Mouse (Mus musculus): ENCODE data around the gene Myadm. TPM values are rescaled to one million over a fixed set of nuclear protein-coding genes. Genes with fewer than 3 reads are reported as not detected.

The Myadm gene
- polyA plus RNA-seq (2017; shearing (Covaris generic)) = 18.4 TPM

DNA sequence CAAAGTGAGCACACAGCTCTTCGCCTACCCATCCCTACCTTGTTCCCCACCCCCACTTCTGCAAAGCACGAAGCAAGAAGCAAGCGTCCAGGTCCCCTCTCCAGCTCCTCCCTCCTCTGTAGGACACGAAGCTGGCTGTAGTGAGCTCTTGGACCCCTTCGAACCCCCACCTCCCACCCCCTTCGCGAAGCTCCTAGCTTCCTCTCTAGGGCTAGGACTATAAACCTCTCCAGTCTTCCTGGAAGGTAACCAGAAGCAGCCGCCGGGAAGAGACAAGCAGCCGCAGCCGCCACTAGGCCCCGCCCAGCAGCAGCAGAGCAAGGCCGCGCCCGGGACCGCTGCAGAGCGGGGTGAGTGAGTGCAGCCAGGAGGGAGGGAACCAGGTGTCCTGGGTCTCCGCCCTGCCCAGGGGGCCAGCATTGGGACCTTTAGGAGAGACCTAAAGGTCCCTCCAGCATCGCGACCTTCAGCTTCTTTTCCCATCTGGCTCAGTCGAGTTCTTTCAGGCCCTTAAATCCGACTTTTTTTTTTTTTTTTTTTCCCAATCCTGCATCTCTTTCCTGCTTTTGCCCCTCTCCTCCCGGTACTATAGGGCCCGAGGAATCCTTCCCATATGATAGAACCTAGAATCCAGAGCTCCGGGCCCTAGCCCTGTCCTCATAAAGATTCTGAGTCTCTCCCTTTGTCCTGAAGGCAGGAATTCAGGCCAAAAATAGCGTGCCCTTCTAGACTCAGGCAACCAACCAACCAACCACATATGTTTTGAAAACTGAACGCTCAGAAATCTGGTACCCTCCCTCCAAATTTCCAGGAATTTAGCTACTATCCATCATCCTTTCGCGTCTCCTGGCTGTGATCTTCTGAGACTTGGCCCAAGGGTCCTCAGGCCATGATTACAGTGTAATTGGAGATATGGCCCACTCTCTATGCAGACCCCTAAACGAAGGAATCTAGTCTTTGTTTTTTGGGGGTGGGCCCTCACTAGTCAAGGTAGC, at the start of gene Myadm, which contains the start of gene Prkcg:
TSS of gene Myadm (plus strand) at position 105 of the 995 bp plus-strand sequence.
TSS of gene Prkcg (plus strand) at position 204 of the 995 bp plus-strand sequence.

DNA sequence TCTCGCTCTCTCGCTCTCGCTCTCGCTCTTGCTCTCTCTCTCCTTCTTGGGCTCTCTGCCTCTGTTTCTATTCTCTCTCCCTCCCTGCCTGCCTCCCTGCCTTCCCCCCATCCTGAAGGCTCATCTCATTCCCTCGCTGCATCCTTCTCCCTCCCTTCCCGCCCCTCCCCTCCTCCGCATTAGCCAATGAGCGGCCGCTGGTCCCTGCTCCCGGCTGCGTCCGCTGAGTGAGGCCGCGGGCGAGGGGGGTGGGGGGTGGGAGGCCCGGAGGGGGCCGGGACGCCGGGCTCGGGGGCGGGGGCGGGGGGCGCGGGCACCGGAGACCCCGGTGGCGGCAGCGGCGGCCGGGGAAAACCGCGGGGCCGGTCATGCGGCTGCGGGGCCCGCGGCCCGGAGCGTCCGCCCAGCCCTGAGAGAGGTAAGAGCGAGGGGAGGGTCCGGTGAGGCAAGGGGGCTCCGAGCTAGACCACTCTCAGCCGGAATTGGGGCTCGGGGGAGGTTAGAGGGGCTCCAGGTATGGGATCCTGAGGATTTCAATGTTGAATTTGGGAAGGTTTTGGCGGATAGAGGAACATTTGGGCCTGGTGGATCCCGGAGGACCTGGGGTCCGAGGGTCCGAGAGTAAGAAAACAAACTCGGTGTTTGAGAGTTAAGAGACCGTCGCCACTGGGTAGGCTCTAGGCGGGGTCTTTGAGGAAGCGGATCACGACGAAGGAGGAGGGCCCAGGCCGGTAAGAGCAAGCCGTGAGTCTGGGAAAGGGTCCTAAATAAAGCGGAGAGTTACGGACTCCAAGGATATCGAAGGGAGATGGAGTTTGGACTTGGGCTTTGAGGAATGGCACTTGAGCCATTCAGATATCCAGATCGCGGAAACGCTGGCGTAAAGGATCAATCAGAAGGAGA, 44.0 kb downstream of the Myadm start, which contains the start of gene Cacng7:
TSS of gene Cacng7 (plus strand) at position 337 of the 903 bp plus-strand sequence.

Other genes starting within 250 kb of the Myadm start
- 0.26 TPM for gene AU018091, start 119.9 kb upstream of the Myadm start, polyA plus RNA-seq (2017; shearing (Covaris generic))
- 0.15 TPM for gene Nlrp12, start 39.3 kb upstream of the Myadm start, polyA plus RNA-seq (2017; shearing (Covaris generic))
- not detected for gene Prkcg, start 99 bp downstream of the Myadm start, polyA plus RNA-seq (2017; shearing (Covaris generic))
- not detected for gene Cacng7, start 43.9 kb downstream of the Myadm start, polyA plus RNA-seq (2017; shearing (Covaris generic))
- gene Cacng8, start 101.6 kb downstream of the Myadm start, polyA plus RNA-seq (2017; shearing (Covaris generic)) = 0.52 TPM
- 0.72 TPM for gene Cacng6, start 135.1 kb downstream of the Myadm start, polyA plus RNA-seq (2017; shearing (Covaris generic))
- gene Tarm1, start 213.5 kb downstream of the Myadm start, polyA plus RNA-seq (2017; shearing (Covaris generic)) = 0.57 TPM

Measured in effector memory CD4-positive, alpha-beta T cell, adult 7 months (primary cell).